Comparison of ENCODE assay signal across 21 mouse cellular contexts in the genomic region with DNA sequence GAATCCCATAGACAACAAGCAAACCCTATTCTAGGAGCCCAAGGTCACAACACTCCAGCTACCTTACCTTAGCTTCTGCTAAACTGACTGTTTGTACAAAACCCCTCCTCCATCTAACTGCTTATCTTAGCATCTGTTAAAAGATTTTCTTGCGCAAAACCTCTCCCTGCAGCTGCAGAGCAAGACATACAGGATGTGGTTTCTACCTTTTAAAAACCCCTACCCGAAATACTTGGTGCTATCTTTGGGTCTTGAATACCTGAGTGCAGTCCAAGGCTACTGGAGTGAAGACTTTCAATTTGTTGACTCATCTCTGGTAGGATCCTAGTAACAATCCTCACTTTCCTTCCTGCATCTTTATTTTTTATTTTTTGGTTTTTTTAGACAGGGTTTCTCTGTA. TPM values are rescaled to one million over a fixed set of nuclear protein-coding genes. Genes with fewer than 3 reads are reported as not detected.
DNase-seq lines count a peak whose midpoint lies in the region; ATAC-seq and TF ChIP-seq lines count a peak whose summit lies in the region.
"Had no signal": no experiment of that assay in that cellular context is flagged by ENCODE, and none has a peak within 500 bp of the region (broad histone marks: within the 10 kb centered on the region; RNA-seq: fewer than 3 reads in every experiment).

No protein-coding gene starts in this region.

- TF ChIP-seq CTCF in liver, adult 2 months (IDR thresholded peaks at IDR 0.05; ENCODE audit: low read depth, low read length): no peak
- no peak for TF ChIP-seq CTCF in liver, postnatal 0 days (IDR thresholded peaks at IDR 0.05; ENCODE audit: low read depth)
- TF ChIP-seq CTCF in heart, adult 2 months (IDR thresholded peaks at IDR 0.05): no peak

- H3K4me1 ChIP-seq in liver, adult 2 months (ENCODE audit: control insufficient read depth, insufficient read depth, low read length): no peaks in the 10 kb centered on the region; the same call in 1 of the 2 replicates
- H3K4me1 ChIP-seq in liver, postnatal 0 days (ENCODE audit: insufficient read depth): no peaks in the 10 kb centered on the region
- no peaks in the 10 kb centered on the region for H3K4me1 ChIP-seq in heart, adult 2 months (ENCODE audit: control insufficient read depth, insufficient read depth, low read length)
- H3K4me1 ChIP-seq: embryonic facial prominence, embryonic 12.5 days; liver, embryonic 13.5 days had no signal

- ATAC-seq in liver, postnatal 0 days: no peak
- ATAC-seq: lung, postnatal 0 days had no signal

- H3K9ac ChIP-seq in liver, adult 2 months (ENCODE audit: low read depth, low read length): no peak overlapping the region
- no peak overlapping the region for H3K9ac ChIP-seq in liver, postnatal 0 days (replicated peaks)
- H3K9ac ChIP-seq in heart, adult 2 months (ENCODE audit: low read depth, low read length): no peak overlapping the region
- H3K9ac ChIP-seq: embryonic facial prominence, embryonic 12.5 days; hindbrain, embryonic 15.5 days; liver, embryonic 13.5 days; midbrain, embryonic 12.5 days had no signal

- H3K4me3 ChIP-seq in liver, adult 2 months (ENCODE audit: insufficient read depth, low read depth, low read length): no peak overlapping the region
- H3K4me3 ChIP-seq in liver, postnatal 0 days (ENCODE audit: low read depth, low read length): no peak overlapping the region
- no peak overlapping the region for H3K4me3 ChIP-seq in heart, adult 2 months
- H3K4me3 ChIP-seq: embryonic facial prominence, embryonic 12.5 days; hindbrain, embryonic 15.5 days; liver, embryonic 13.5 days; midbrain, embryonic 12.5 days had no signal

- H3K27me3 ChIP-seq in liver, adult 2 months (ENCODE audit: control insufficient read depth, insufficient read depth, low read length): no peaks in the 10 kb centered on the region
- H3K27me3 ChIP-seq in liver, postnatal 0 days (ENCODE audit: insufficient read depth, low read length): no peaks in the 10 kb centered on the region
- no peaks in the 10 kb centered on the region for H3K27me3 ChIP-seq in heart, adult 2 months (ENCODE audit: control insufficient read depth, insufficient read depth, low read length)
- H3K27me3 ChIP-seq: embryonic facial prominence, embryonic 12.5 days; hindbrain, embryonic 15.5 days; liver, embryonic 13.5 days had no signal

- no peak overlapping the region for H3K4me2 ChIP-seq in liver, postnatal 0 days (ENCODE audit: low read depth, low read length)
- H3K4me2 ChIP-seq: embryonic facial prominence, embryonic 12.5 days; hindbrain, embryonic 15.5 days; liver, embryonic 13.5 days; midbrain, embryonic 12.5 days had no signal

- no peak for TF ChIP-seq EP300 in liver, postnatal 0 days (IDR thresholded peaks at IDR 0.05; ENCODE audit: low read depth)
- no peak for TF ChIP-seq EP300 in heart, adult 2 months (IDR thresholded peaks at IDR 0.05; ENCODE audit: insufficient read depth, low read depth, low read length)

- no peak for TF ChIP-seq POLR2A in liver, adult 2 months (IDR thresholded peaks at IDR 0.05; ENCODE audit: extremely low read depth, insufficient read depth, low read length)
- TF ChIP-seq POLR2A in heart, adult 2 months (IDR thresholded peaks at IDR 0.05; ENCODE audit: insufficient read depth, low read depth, low read length): no peak

- peaks cover 25% of the 10 kb centered on the region for H3K36me3 ChIP-seq in liver, adult 2 months (ENCODE audit: control insufficient read depth, insufficient read depth, low read length)
- H3K36me3 ChIP-seq in liver, postnatal 0 days (replicated peaks; ENCODE audit: insufficient read depth, low read length): 0 out of 2 replicates have a peak, but pooled peaks cover 3% of the 10 kb centered on the region
- H3K36me3 ChIP-seq in heart, adult 2 months (ENCODE audit: control insufficient read depth, insufficient read depth, low read length): no peaks in the 10 kb centered on the region
- H3K36me3 ChIP-seq: hindbrain, embryonic 15.5 days had no signal

- no peaks in the 10 kb centered on the region for H3K79me2 ChIP-seq in liver, adult 2 months (ENCODE audit: control insufficient read depth, insufficient read depth, low read length)
- H3K79me2 ChIP-seq in heart, adult 2 months (replicated peaks; ENCODE audit: control insufficient read depth, insufficient read depth, low read length): no peaks in the 10 kb centered on the region

- no peak overlapping the region for H3K27ac ChIP-seq in liver, adult 2 months (replicated peaks; ENCODE audit: insufficient read depth, low read depth, low read length)
- H3K27ac ChIP-seq in liver, postnatal 0 days (ENCODE audit: low read depth): no peak overlapping the region
- H3K27ac ChIP-seq in heart, adult 2 months: no peak overlapping the region
- H3K27ac ChIP-seq: embryonic facial prominence, embryonic 12.5 days; hindbrain, embryonic 15.5 days; liver, embryonic 13.5 days; midbrain, embryonic 12.5 days had no signal

- peak; percentile 6 for DNase-seq in liver, adult 2 months (ENCODE audit: extremely low read depth, low read depth, low spot score)
- DNase-seq in liver, postnatal 0 days: no peak
- DNase-seq in CD8-positive naive resting alpha-beta T cell, adult 2 months (ENCODE audit: low read depth in 2 of 2, low spot score in 2 of 2): peak; percentile 9 to 35
- peak; percentile 85 for DNase-seq in induced T-regulatory cell, adult 2 months (ENCODE audit: low read depth)
- DNase-seq in thymus, postnatal 0 days (ENCODE audit: low spot score): peak; percentile 90
- no peak for DNase-seq in adrenal gland, postnatal 10 days
- DNase-seq in cerebellum, postnatal 4 days (ENCODE audit: low spot score in 2 of 2): no peak
- no peak for DNase-seq in heart, adult 2 months
- DNase-seq: cerebellum, adult 11-12 months; cerebellum, postnatal 36 days; gastrocnemius, postnatal 36 days; kidney, adult 2 months; kidney, postnatal 36 days; layer of hippocampus, postnatal 36 days; left cerebral cortex, postnatal 4 days; liver, embryonic 13.5 days; right cerebral cortex, postnatal 25 days had no signal

- H3K9me3 ChIP-seq in liver, postnatal 0 days (ENCODE audit: low read length): no peaks in the 10 kb centered on the region
- H3K9me3 ChIP-seq: embryonic facial prominence, embryonic 12.5 days; hindbrain, embryonic 15.5 days; liver, embryonic 13.5 days; midbrain, embryonic 12.5 days had no signal

- intact Hi-C loops in heart, adult 2 months (cut with DNase I): no loop called here

- WGBS in liver, adult 2 months: 88% methylated on average over 2 of the region's 2 CpGs
- 35% methylated on average over 2 of the region's 2 CpGs for WGBS in liver, postnatal 0 days (ENCODE audit: insufficient replicate concordance)
- 80% methylated on average over 2 of the region's 2 CpGs for WGBS in heart, adult 2 months

RNA-seq across cellular contexts. Expression of a gene that starts 50.5 kb away (rescaled TPM):
- 3.6 and 4.1 TPM in 2 replicates for total RNA-seq in liver, adult 2 months (2014; rRNA removed)
- polyA plus RNA-seq in liver, adult 2 months (2012; rRNA removed): 1.2 and 1.7 TPM in 2 replicates
- polyA plus RNA-seq in liver, postnatal 0 days (2015; fragmentation: Nextera tagmentation; extraction: Ambion mirVana): 2.0 and 2.3 TPM in 2 replicates
- polyA plus RNA-seq in thymus, postnatal 0 days (2015; fragmentation: Nextera tagmentation; extraction: Ambion mirVana): 9.6 and 10.7 TPM in 2 replicates
- 10 to 100 TPM; 13.8 to 17.5 TPM for total RNA-seq in adrenal gland, postnatal 10 days (2021)
- 1 to 10 TPM; 7.3 to 8.6 TPM for total RNA-seq in heart, adult 2 months (2021)
- polyA plus RNA-seq in heart, adult 2 months (2012; rRNA removed): 1.9 and 3.5 TPM in 2 replicates

Comparison
In these comparisons a context has a peak if more than half of its experiments do, and no peak if none do; other contexts are left out.
1. DNase-seq: peak in liver, adult 2 months (single experiment), CD8-positive naive resting alpha-beta T cell, adult 2 months (2 of 2), induced T-regulatory cell, adult 2 months (single experiment) and thymus, postnatal 0 days (single experiment); none in liver, postnatal 0 days (single experiment), adrenal gland, postnatal 10 days (single experiment), cerebellum, postnatal 4 days (0 of 2) and heart, adult 2 months (0 of 2).